Mouse (Mus musculus) limb, embryonic 15.5 days (tissue): ENCODE measurements around the gene Tagln3. TPM values are rescaled to one million over a fixed set of nuclear protein-coding genes. Genes with fewer than 3 reads are reported as not detected.

Experiments
- ATAC-seq: fragments of 200-750 bp; cut with Nextera tagmentation; 2 replicates; pipeline ENCODE4 v1.8.0; 2017; ENCODE audit warnings: low read depth, moderate TSS enrichment; ENCODE audit not compliant: insufficient number of reproducible peaks, low FRiP score, low TSS enrichment
- H3K27ac ChIP-seq: fragments of 300-500 bp; sonication (generic); 2 replicates; pipeline ENCODE4 v1.5.1; 2015; ENCODE audit warnings: moderate library complexity, mild to moderate bottlenecking, inconsistent platforms
- H3K27me3 ChIP-seq: fragments of 300-500 bp; sonication (generic); 2 replicates; pipeline ENCODE4 v1.6.1; 2015; ENCODE audit warnings: inconsistent platforms
- H3K36me3 ChIP-seq: fragments of 300-500 bp; sonication (generic); 2 replicates; pipeline ENCODE4 v1.6.1; 2015; ENCODE audit warnings: inconsistent platforms
- H3K4me1 ChIP-seq: fragments of 300-500 bp; sonication (generic); 2 replicates; pipeline ENCODE4 v1.6.1; 2015; ENCODE audit warnings: inconsistent platforms
- H3K4me2 ChIP-seq: fragments of 300-500 bp; sonication (generic); 2 replicates; pipeline ENCODE4 v1.6.1; 2015; ENCODE audit warnings: mild to moderate bottlenecking, inconsistent platforms
- H3K4me3 ChIP-seq: fragments of 300-500 bp; sonication (generic); 2 replicates; pipeline ENCODE4 v1.5.1; 2015; ENCODE audit warnings: mild to moderate bottlenecking, inconsistent platforms
- H3K9ac ChIP-seq: fragments of 300-500 bp; sonication (generic); 2 replicates; pipeline ENCODE4 v1.6.1; 2015; ENCODE audit warnings: inconsistent platforms
- H3K9me3 ChIP-seq: fragments of 300-500 bp; sonication (generic); 2 replicates; pipeline ENCODE4 v1.6.1; 2016; ENCODE audit warnings: inconsistent platforms
- WGBS: fragments of 180-500 bp; shearing (Covaris S2); methylation state at CpG from one replicate; pipeline ENCODE4 v1.1.7; 2015; 5-methylcytosine and 5-hydroxymethylcytosine counted together
- polyA plus RNA-seq: library from polyadenylated mRNA; unstranded; fragments of >200 nt; fragmentation: Nextera tagmentation; extraction: Ambion mirVana; gene quantifications from 2 replicates; pipeline ENCODE4 v1.2.1, GENCODE M21; 2015

Gene Tagln3
- polyA plus RNA-seq, 1 experiment from 2014 or later: 6.6 TPM

- Histone ChIP-seq H3K27me3 (no peaks in the 10 kb centered on the region), H3K4me2 (no peak overlapping the region), H3K9me3 (no peaks in the 10 kb centered on the region), H3K4me1 (no peaks in the 10 kb centered on the region), H3K36me3 (peaks cover 14% of the 10 kb centered on the region), H3K9ac (no peak overlapping the region), H3K4me3 (no peak overlapping the region), H3K27ac (no peak overlapping the region)
- no peak for ATAC-seq
- 25% methylated on average over 9 of the region's 9 CpGs for WGBS
Measured at GRCm38 (mm10) chr16:45756855-45757254, 32.4 kb upstream of the Tagln3 start.

- peak overlapping the region; percentile 80; the same call in 1 of the 2 replicates for H3K4me3 ChIP-seq
- H3K9me3 ChIP-seq: no peaks in the 10 kb centered on the region
- H3K4me2 ChIP-seq: peak overlapping the region; percentile 63; the same call in 1 of the 2 replicates
- H3K36me3 ChIP-seq: peaks cover 21% of the 10 kb centered on the region
- no peaks in the 10 kb centered on the region for H3K27me3 ChIP-seq
- H3K27ac ChIP-seq: peak overlapping the region; percentile 74
- 61% methylated on average over 4 of the region's 4 CpGs for WGBS
- H3K9ac ChIP-seq: no peak overlapping the region
- no peak for ATAC-seq
- peaks cover 13% of the 10 kb centered on the region; the same call in 1 of the 2 replicates for H3K4me1 ChIP-seq
Measured at GRCm38 (mm10) chr16:45743591-45744144, 19.3 kb upstream of the Tagln3 start.

GRCm38 (mm10) chr16:45742615-45743476 lies 18.4 kb upstream of the Tagln3 start, which contains the start of gene Abhd10:
TSS of gene Abhd10 (minus strand) at chr16:45742955.
- Histone ChIP-seq H3K36me3 (peaks cover 13% of the 10 kb centered on the region), H3K4me1 (peaks cover 13% of the 10 kb centered on the region; the same call in 1 of the 2 replicates), H3K27ac (peak within 1 kb of the TSS; percentile 95), H3K4me3 (peak within 1 kb of the TSS; percentile 80), H3K4me2 (peak within 1 kb of the TSS; percentile 63), H3K27me3 (no peaks in the 10 kb centered on the region), H3K9ac (peak within 1 kb of the TSS; percentile 95), H3K9me3 (no peaks in the 10 kb centered on the region)
- ATAC-seq: peak; percentile 97
- WGBS: under 1% methylated on average over 51 of the region's 51 CpGs

DNA sequence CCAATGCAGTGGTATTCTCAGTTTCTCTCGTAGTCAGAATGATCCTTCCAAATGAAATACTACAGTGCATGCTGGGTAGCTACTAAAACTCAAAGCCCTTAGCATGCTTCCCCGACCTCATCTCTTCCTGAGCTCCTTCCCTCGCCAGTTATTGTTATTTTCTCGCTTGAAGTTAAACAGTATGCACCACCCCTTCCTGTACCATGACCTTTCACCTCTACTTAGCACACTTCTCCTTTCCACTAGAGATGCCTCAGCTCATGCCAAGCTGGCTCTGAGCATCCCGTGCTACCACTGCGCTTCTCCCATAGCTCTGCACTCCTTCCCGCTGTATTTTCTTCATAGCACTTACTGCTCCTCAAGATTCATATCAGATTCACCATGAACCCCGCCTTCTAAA lies 13.5 kb upstream of the Tagln3 start:
- H3K9ac ChIP-seq: no peak overlapping the region
- peaks cover 5% of the 10 kb centered on the region; the same call in 1 of the 2 replicates for H3K4me1 ChIP-seq
- no peak overlapping the region for H3K4me3 ChIP-seq
- no peak overlapping the region for H3K4me2 ChIP-seq
- ATAC-seq: no peak
- 87% methylated on average over 8 of the region's 8 CpGs for WGBS
- H3K27me3 ChIP-seq: no peaks in the 10 kb centered on the region
- H3K27ac ChIP-seq: no peak overlapping the region
- peaks cover 39% of the 10 kb centered on the region for H3K36me3 ChIP-seq
- H3K9me3 ChIP-seq: no peaks in the 10 kb centered on the region

GRCm38 (mm10) chr16:45736724-45737123 lies 12.3 kb upstream of the Tagln3 start:
- Histone ChIP-seq H3K9me3 (no peaks in the 10 kb centered on the region), H3K36me3 (peaks cover 47% of the 10 kb centered on the region), H3K4me2 (no peak overlapping the region), H3K9ac (no peak overlapping the region), H3K27me3 (no peaks in the 10 kb centered on the region), H3K4me1 (peaks cover 5% of the 10 kb centered on the region; the same call in 1 of the 2 replicates), H3K4me3 (no peak overlapping the region), H3K27ac (no peak overlapping the region)
- no peak for ATAC-seq
- whole genome bisulfite sequencing: 89% methylated on average over 3 of the region's 3 CpGs

DNA sequence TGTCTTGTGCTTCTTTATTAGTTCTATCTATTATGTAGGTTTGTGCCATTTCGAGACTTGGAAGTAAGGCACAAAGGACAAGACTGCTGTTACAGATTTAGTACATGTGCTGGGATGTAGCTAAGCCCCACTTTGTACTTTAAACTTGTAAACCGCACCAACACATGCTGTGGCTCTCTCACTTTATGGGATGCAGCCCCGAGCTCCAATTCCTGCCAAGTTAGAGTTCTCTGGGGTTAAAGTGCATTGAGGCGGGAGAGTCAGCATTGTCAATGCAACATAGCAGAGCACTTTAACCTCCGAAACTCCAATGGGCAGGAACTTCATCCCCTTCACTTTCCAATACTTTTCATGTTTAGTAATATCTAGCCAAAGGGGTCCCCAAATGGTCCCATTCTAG lies 4.8 kb upstream of the Tagln3 start:
- Histone ChIP-seq H3K27ac (0 out of 2 replicates have a peak overlapping the region, but pooled peaks have one; percentile 5), H3K4me2 (no peak overlapping the region), H3K9me3 (no peaks in the 10 kb centered on the region), H3K36me3 (peaks cover 34% of the 10 kb centered on the region), H3K9ac (no peak overlapping the region), H3K27me3 (0 out of 2 replicates have a peak, but pooled peaks cover 3% of the 10 kb centered on the region), H3K4me1 (peaks cover 6% of the 10 kb centered on the region), H3K4me3 (no peak overlapping the region)
- ATAC-seq: no peak
- 63% methylated on average over 5 of the region's 5 CpGs for WGBS

DNA sequence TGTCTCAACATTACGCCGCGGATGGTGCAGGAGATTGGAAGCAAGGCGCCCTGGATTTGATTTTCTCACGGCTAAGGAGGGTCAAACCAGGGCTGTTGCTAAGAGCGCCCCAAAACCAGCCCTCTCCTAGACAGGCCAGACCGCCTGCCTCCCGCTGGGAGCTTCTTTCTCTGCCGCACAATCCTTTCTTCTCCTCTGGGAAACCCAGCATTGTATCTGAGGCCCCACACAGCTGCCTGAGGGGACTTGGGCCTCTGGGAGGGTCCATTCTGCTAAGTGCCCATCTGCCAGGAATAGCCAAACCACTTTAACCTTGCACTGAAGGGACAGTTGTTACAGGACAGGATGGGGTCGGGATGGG lies 314 bp upstream of the Tagln3 start:
- H3K9ac ChIP-seq: 0 out of 2 replicates have a peak overlapping the region, but pooled peaks have one; percentile 48
- H3K27me3 ChIP-seq: 0 out of 2 replicates have a peak, but pooled peaks cover 3% of the 10 kb centered on the region
- ATAC-seq: no peak; the same call in 1 of the 2 replicates
- H3K36me3 ChIP-seq: peaks cover 11% of the 10 kb centered on the region; the same call in 1 of the 2 replicates
- H3K4me3 ChIP-seq: peak overlapping the region; percentile 45
- H3K27ac ChIP-seq: no peak overlapping the region
- WGBS: 1% methylated on average over 10 of the region's 10 CpGs
- H3K4me2 ChIP-seq: peak overlapping the region; percentile 73
- H3K9me3 ChIP-seq: no peaks in the 10 kb centered on the region
- peaks cover 15% of the 10 kb centered on the region for H3K4me1 ChIP-seq

DNA sequence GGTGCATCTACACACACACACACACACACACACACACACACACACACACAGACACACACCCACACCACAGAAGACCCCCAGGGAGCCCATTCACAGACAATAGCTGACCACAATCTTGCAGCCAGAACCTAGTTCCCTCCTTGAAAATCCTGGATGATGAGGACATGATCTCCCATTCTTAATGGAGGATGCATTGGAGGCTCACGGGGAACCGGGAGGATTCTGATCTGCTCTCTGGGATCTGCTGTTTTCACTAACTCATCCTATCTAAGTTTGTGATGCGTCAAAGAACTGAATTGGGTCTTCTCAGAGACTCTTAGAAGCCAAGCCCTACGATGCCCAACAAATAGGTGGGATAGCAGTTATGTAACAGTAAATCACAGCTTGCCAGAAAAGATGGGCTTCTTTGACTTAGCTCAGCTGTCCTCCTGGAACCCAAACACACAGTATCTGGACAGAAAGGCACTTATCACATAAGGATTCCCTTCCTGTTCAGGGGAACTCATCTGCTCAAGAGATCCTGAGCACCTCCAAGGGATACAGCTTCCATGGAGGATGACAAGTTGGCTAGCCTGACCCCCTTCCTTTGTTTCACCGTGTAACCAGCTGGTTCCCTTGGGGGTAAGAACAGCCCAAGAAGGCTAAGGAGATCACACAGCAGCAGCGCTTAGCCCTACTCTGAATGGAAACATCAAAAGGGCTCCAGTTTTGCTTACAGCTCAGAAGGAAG lies 1.1 kb downstream of the Tagln3 start:
- Histone ChIP-seq H3K27me3 (0 out of 2 replicates have a peak, but pooled peaks cover 3% of the 10 kb centered on the region), H3K4me2 (peak overlapping the region; percentile 73), H3K9me3 (no peaks in the 10 kb centered on the region), H3K27ac (no peak overlapping the region), H3K4me3 (peak overlapping the region; percentile 45), H3K9ac (no peak overlapping the region), H3K36me3 (peaks cover 4% of the 10 kb centered on the region; the same call in 1 of the 2 replicates), H3K4me1 (peaks cover 15% of the 10 kb centered on the region)
- 60% methylated on average over 6 of the region's 6 CpGs for WGBS
- ATAC-seq: no peak

DNA sequence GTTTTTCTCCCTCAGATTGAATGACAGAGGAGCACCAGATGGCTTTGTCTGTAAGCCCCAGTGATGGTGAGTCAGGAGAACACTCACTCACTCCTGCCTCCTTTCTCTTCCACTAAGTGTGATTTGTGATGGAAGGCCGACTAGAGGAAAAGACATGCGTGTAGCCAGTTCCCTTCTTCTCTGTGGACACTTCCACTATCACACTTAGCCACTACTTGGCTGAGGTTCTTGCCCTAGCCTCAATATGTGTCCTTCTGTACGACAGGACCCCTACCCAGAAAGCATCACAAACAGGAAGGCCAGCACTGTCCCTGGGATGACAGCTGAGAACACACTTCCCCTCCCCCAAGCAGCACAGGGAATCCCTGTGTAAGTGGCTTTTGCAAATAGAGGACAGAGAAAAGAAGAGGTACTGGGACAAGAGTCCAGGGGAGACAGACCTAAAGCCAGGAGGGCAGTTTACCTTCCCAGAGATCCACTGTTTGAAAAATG lies 1.9 kb downstream of the Tagln3 start:
- Histone ChIP-seq H3K27ac (no peak overlapping the region), H3K4me3 (no peak overlapping the region), H3K36me3 (peaks cover 2% of the 10 kb centered on the region; the same call in 1 of the 2 replicates), H3K9me3 (no peaks in the 10 kb centered on the region), H3K9ac (no peak overlapping the region), H3K4me2 (no peak overlapping the region), H3K4me1 (peaks cover 15% of the 10 kb centered on the region), H3K27me3 (0 out of 2 replicates have a peak, but pooled peaks cover 3% of the 10 kb centered on the region)
- no peak for ATAC-seq
- 87% methylated on average over 3 of the region's 3 CpGs for whole genome bisulfite sequencing

GRCm38 (mm10) chr16:45720022-45720630 lies 4.3 kb downstream of the Tagln3 start:
- Histone ChIP-seq H3K9ac (no peak overlapping the region), H3K9me3 (no peaks in the 10 kb centered on the region), H3K4me2 (no peak overlapping the region), H3K36me3 (peaks cover 2% of the 10 kb centered on the region; the same call in 1 of the 2 replicates), H3K27me3 (0 out of 2 replicates have a peak, but pooled peaks cover 3% of the 10 kb centered on the region), H3K4me1 (peaks cover 15% of the 10 kb centered on the region), H3K4me3 (no peak overlapping the region), H3K27ac (no peak overlapping the region)
- no peak for ATAC-seq
- 83% methylated on average over 10 of the region's 10 CpGs for WGBS

GRCm38 (mm10) chr16:45718296-45718695 lies 6.1 kb downstream of the Tagln3 start:
- no peak for ATAC-seq
- peaks cover 2% of the 10 kb centered on the region; the same call in 1 of the 2 replicates for H3K4me1 ChIP-seq
- 82% methylated on average over 4 of the region's 4 CpGs for WGBS
- no peaks in the 10 kb centered on the region for H3K27me3 ChIP-seq
- no peak overlapping the region for H3K4me2 ChIP-seq
- no peak overlapping the region for H3K4me3 ChIP-seq
- no peak overlapping the region for H3K27ac ChIP-seq
- no peak overlapping the region for H3K9ac ChIP-seq
- H3K36me3 ChIP-seq: peaks cover 2% of the 10 kb centered on the region; the same call in 1 of the 2 replicates
- no peaks in the 10 kb centered on the region for H3K9me3 ChIP-seq
